Mouse (Mus musculus) heart, adult 2 months (tissue): ENCODE measurements around the gene Vmn2r59.
"Not testable (repeated sequence)": the region's sequence is repeated elsewhere in the genome, so short reads cannot be mapped to it uniquely, and the experiment has no call there.

ENCODE experiments used
- CTCF ChIP-seq: fragments of 200-600 bp; IDR thresholded peaks from 2 replicates; pipeline ENCODE4 v1.8.1; 2022; ENCODE audit warnings: antibody characterized with exemption, mild to moderate bottlenecking, moderate library complexity
- EP300 ChIP-seq: fragments of 200-500 bp; IDR thresholded peaks from 2 replicates; pipeline ENCODE4 v1.6.1; 2011; ENCODE audit warnings: low read depth, low read length, control low read depth; ENCODE audit not compliant: insufficient read depth
- POLR2A ChIP-seq: fragments of 200-500 bp; IDR thresholded peaks from 2 replicates; pipeline ENCODE4 v1.6.1; 2011; ENCODE audit warnings: mild to moderate bottlenecking, low read depth, low read length, control low read depth; ENCODE audit not compliant: insufficient read depth

- TF ChIP-seq POLR2A, CTCF, EP300: not testable (repeated sequence)
Observed at GRCm38 (mm10) chr7:42107061-42107460, 48.2 kb upstream of the Vmn2r59 start.
